Mouse (Mus musculus) urinary bladder, postnatal 25 days (tissue): Measurements from ENCODE around the gene Dynlt1c.
"Not testable (repeated sequence)": the region's sequence is repeated elsewhere in the genome, so short reads cannot be mapped to it uniquely, and the experiment has no call there.

Source experiments
- DNase-seq: peaks from one replicate; pipeline ENCODE4 v3.0.0; 2022; ENCODE audit warnings: low spot score

The Dynlt1c gene

DNA sequence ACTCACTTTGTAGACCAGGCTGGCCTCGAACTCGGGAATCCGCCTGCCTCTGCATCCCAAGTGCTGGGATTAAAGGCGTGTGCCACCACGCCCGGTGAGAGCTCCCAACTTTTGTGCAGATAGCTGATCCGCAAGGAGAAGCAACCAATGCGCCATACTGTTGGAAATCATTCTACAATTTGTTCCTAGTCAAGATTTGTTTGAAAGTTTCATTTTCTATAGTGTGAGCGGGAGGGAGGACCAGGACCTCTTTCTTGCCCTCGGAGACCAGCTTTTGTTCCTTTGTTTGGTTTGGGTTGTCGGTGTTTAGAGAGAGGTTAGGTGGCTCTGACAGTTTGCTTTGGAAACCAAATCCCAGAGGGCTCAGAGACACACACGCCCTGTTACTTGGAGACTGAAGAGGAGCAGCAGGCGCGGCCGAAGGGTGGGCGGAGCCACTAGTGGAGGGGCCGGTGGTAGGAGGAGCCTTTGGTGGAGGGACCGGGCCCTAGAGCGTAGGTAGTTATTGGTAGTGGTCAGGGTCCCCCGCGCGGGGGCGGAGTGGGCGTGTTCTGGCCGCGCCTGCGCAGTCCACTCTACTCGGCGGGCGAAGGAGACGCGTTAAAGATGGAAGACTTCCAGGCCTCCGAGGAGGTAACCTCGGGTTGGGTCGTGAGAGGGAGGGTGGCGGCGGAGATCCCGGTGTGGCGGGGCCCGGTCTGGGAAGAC, at the start of gene Dynlt1c:
Dynlt1c (plus strand) TSS at position 468 of the 708 bp plus-strand sequence.
- peak; percentile 60 for DNase-seq

DNA sequence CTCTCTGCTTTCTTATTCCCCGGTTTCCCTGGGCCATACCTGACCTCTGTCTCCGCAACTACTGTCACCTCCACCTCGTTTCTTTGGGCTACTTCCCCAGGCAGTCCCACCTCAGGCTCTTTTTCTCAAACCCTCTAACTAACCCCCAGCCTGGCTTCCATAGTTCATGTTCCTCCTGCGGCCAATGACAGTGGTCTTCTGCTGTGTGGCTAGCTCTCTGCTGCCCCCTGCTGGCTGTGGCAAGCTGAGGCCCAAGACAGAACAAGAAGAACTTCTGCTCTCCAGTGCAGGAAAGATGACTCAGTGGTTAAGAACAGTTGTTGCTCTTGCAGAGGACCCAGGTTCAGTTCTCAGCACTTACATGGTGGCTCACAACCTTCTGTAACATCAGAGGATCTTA, 47.7 kb upstream of the Dynlt1c start:
- DNase-seq = not testable (repeated sequence)

GRCm38 (mm10) chr17:6554243-6554642, 47.2 kb upstream of the Dynlt1c start:
- DNase-seq = not testable (repeated sequence)

DNA sequence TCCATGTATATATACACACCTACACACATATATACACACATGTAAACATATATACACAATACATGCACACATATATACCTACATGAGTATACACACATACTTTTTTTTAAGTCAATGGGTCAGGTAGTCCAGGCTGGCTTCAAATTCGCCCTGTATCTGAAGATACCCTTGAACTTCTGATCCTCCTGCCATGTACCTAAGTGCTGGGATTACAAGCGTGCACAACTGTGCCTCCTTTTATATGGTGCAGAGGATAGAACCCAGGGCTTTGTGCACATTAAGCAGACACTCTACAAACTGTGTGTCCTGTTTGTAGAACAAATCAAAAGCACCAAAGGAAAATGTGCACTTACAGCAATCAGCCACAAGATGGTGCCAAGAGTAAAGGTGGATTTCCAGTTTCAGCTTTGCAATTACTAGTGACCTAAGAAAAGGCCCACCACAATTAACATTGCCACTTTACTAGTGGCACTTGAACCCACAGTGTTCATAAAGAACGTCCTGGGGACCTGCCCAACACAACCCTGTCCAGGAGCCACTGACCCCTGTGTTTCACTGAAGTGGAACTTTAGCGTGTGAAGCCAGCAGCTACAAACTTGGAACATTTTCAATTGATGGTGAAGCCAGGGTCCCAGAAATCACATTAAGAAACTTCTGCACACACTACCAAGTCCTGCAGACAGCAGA, 41.9 kb upstream of the Dynlt1c start:
- DNase-seq = not testable (repeated sequence)

- not testable (repeated sequence) for DNase-seq
Observed at GRCm38 (mm10) chr17:6564866-6565265, 36.6 kb upstream of the Dynlt1c start.

GRCm38 (mm10) chr17:6567908-6568307, 33.6 kb upstream of the Dynlt1c start:
- DNase-seq = not testable (repeated sequence)

DNA sequence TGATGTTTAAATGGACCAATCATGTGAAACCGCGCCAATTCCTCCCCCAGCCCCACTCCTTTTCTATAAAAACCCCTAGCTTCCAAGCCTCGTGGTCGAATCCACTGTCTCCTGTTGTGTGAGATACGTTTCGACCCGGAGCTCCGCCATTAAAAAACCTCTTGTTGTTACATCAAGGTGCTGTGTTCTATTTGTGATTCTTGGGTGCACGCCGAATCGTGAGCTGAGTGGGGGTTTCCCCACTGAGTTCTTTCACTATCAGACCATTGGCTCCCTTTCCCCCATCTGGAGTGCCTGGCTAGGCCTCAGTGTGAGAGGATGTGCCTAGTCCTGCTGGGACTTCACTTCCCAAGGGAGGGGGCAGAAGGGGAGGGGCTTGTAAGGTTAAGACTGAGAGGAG, 30.2 kb upstream of the Dynlt1c start:
- DNase-seq = not testable (repeated sequence)

DNA sequence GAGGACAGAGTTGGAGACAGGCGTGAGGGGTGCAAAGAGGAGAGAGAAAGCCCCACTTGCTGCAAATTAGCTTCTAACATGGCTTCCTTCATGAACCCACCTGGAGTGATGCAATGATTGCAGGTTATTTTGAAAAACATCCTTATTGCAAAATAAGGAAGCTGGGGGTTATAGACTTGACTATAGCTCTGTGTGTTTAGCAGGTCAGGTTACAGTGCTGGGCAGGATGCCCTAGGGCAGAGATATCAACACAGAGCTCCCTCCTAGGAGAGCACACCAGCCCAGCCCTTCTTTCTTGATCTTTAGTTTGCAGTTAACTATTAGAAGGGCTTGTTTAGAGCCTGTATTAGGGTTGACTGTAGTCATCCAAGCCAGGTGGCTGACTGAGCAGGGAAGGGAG, 29.3 kb upstream of the Dynlt1c start:
- DNase-seq = not testable (repeated sequence)

GRCm38 (mm10) chr17:6575376-6575775, 26.1 kb upstream of the Dynlt1c start:
- DNase-seq = not testable (repeated sequence)

GRCm38 (mm10) chr17:6588672-6589071, 12.8 kb upstream of the Dynlt1c start:
- DNase-seq = not testable (repeated sequence)

GRCm38 (mm10) chr17:6592109-6592508, 9.4 kb upstream of the Dynlt1c start:
- DNase-seq = not testable (repeated sequence)

- not testable (repeated sequence) for DNase-seq
Observed at GRCm38 (mm10) chr17:6593896-6594295, 7.6 kb upstream of the Dynlt1c start.

GRCm38 (mm10) chr17:6595776-6596497, 5.5 kb upstream of the Dynlt1c start:
- DNase-seq = not testable (repeated sequence)

DNA sequence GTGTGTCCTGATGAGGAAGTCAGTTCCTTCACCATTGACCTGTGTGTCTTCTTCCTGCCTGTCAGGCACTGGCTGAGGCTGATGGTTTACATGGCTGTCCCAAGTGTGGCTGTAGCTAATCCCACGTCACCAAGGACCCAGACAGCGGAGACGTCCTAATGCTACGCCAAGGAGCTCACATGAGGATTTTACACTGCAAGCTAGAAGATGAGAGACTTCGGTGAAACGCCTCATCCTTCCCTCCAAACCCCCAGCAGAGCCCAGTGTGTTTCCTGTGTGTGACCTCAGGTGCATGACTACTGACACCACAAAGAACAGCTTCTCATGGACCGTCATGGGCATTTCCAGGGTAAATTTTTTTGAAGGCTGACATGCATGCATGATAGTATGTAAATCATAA, 3.1 kb upstream of the Dynlt1c start:
- DNase-seq = not testable (repeated sequence)

- not testable (repeated sequence) for DNase-seq
Observed at GRCm38 (mm10) chr17:6600216-6600911, 1.1 kb upstream of the Dynlt1c start.

DNA sequence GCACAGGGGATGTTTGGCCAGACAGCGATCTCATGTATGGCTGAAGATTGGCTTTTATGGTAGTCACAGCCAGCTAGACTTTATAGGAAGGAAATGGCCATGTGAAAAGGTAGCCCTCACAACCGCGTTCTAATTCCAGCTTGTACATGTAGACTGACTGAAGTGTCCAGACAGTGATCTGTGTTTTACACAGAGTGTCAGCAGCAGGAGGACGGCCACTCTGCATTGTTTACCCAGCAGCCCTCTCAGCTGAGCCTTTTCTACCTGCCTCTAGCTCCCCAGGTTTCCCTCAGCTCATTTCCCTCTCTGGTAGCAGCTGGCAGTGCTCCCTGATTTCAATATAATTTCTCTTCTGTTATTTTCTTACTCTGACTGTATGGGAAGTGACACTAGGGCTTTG, 734 bp downstream of the Dynlt1c start:
- DNase-seq = not testable (repeated sequence)

GRCm38 (mm10) chr17:6605347-6605746, 3.9 kb downstream of the Dynlt1c start:
- not testable (repeated sequence) for DNase-seq

DNA sequence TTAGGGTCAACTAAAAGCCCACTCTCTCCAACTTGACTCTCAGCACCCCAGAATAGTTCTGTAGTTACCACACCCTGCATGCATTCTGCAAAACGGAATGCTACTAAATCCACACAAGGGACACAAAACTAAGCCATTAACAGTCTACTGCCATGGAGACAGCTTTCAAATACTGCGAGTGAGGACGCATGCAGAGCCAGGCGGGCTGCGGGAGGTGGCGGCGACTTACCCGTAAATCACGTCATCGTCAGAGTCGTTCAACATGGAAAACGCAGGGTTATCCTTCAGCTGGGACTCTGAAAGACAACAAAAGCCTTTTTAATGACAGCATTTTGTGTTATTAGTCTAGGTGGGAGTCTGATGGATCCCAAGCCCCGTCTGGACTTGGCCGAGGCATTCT, 12.1 kb downstream of the Dynlt1c start:
- DNase-seq = not testable (repeated sequence)

GRCm38 (mm10) chr17:6614316-6614715, 12.8 kb downstream of the Dynlt1c start:
- not testable (repeated sequence) for DNase-seq

DNA sequence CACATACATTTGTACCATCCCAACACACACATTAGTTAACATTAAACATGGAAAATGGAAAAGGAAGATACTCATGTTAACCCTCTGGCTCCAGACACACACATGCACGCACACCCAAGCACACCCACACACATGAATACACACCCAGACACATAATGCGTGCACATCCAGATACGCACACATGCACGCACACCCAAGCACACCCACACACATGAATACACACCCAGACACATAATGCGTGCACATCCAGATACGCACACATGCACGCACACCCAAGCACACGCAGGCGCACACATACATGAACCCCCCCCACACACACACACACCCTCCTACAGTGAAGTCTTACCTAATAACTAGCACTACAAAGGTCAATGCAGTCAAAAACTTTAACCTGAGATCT, 15.3 kb downstream of the Dynlt1c start:
- not testable (repeated sequence) for DNase-seq

DNA sequence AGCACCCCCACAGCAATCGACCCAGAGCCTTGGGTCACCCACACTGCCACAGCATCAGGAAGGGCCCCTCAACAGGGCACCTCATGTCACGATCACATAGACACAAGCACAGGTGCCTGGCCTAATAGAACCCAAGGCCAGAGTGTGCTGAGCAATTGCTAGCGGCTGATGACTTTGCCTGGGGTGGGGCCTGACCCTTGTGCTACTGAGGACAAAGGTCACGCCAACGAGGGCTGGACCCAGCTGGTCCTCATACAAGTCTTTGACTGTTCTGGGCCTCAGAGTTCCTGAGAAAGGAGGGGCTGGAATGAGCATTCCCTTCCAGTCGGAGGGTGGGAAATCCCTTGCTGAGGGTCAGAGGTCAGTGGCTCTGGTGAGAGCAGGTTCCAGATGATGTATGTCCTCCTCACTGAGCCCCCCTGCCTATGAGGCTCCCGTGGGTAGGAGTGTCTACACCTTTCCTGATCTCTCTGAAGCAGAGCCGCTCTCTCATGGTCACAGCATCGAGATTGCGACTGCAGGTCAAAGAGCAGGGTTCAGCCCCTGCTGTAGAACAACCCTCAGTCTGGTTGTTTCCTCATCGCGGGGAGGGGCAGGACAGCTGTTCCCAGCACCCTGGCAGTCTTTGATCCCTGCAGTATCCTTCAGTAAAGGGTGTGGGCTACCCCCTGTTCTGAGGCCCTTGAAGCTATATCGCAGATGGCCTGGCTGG, 16.4 kb downstream of the Dynlt1c start:
- DNase-seq = not testable (repeated sequence)
